Mouse (Mus musculus) neutrophil, adult 59 days (primary cell): ENCODE data around the gene Armh2. TPM values are rescaled to one million over a fixed set of nuclear protein-coding genes. Genes with fewer than 3 reads are reported as not detected.

ENCODE experiments used
- total RNA-seq, 2 experiments: library from RNA; stranded (reverse); gene quantifications; 1 replicate in 1 of 2; 2 replicates in 1 of 2; pipeline ENCODE4 v1.2.4; 2023

The Armh2 gene
- total RNA-seq, result not detected

DNA sequence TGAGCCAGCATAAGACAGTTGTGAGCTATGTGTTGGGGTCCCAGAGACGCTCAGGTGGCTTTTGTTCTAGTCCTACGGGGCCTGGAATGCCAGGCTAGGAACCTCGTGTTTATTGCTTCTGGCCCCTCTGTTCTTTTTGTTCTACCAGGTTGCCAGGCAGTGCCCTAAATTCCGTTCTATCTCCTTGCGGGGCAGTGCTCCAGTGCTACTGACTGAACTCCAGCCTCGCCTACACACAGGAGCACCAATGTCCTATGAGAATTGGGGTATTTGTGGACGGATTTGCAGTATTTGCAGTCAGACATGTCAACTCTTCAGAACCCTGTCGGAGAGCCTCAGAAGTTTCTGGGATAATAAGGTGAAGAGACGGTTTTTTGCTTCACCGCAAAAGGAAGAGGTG, at the start of gene Armh2:
Armh2 (plus strand) TSS at position 205 of the 400 bp plus-strand sequence.

GRCm38 (mm10) chr13:24761403-24762227, 20.6 kb downstream of the Armh2 start, which contains the start of gene Gmnn:
Gene Gmnn, minus strand, starts transcription at chr13:24761923.

Other genes starting within 250 kb of the Armh2 start
- gene Ripor2, start 159.0 kb upstream of the Armh2 start, total RNA-seq, result 100 to 1,000 TPM; 312 to 329 TPM
- 10 to 100 TPM; 37.7 to 38.8 TPM for gene Gmnn, start 20.7 kb downstream of the Armh2 start, total RNA-seq
- gene BC005537, start 60.4 kb downstream of the Armh2 start, total RNA-seq, result 100 to 1,000 TPM; 150 to 167 TPM
- gene Acot13, start 90.3 kb downstream of the Armh2 start, total RNA-seq, result 10 to 100 TPM in 1 of 2 experiments, 1 to 10 TPM in 1; 8.2 to 10.7 TPM
- 10 to 100 TPM; 18.9 to 24.8 TPM for gene Tdp2, start 90.4 kb downstream of the Armh2 start, total RNA-seq
- gene D130043K22Rik, start 103.9 kb downstream of the Armh2 start, total RNA-seq, result not detected
- gene Aldh5a1, start 196.4 kb downstream of the Armh2 start, total RNA-seq, result 1 to 10 TPM in 1 of 2 experiments, under 1 TPM in 1; 0.82 to 1.1 TPM
- 1 to 10 TPM in 1 of 2 experiments, under 1 TPM in 1; 0.67 to 1.1 TPM for gene Gpld1, start 201.9 kb downstream of the Armh2 start, total RNA-seq